Mouse (Mus musculus): ENCODE data around the gene Gtf2i. TPM values are rescaled to one million over a fixed set of nuclear protein-coding genes. Genes with fewer than 3 reads are reported as not detected.

Gene Gtf2i
- polyA plus RNA-seq, 1 experiment, result 44.7 TPM

GRCm38 (mm10) chr5:134295277-134296050 lies 19.1 kb downstream of the Gtf2i start:
- Histone ChIP-seq H3K4me3 (ENCODE audit: extremely low read depth, insufficient read depth, insufficient read length) (no peak overlapping the region), H3K36me3 (ENCODE audit: control insufficient read depth, insufficient read depth, low read length) (peaks cover 18% of the 10 kb centered on the region), H3K27ac (ENCODE audit: insufficient read depth, low read length) (no peak overlapping the region), H3K27me3 (ENCODE audit: control insufficient read depth, insufficient read depth, low read length) (no peaks in the 10 kb centered on the region), H3K4me1 (ENCODE audit: control insufficient read depth, insufficient read depth, insufficient read length) (no peaks in the 10 kb centered on the region)
- TF ChIP-seq POLR2A (IDR thresholded peaks at IDR 0.05; ENCODE audit: low read depth, low read length) (no peak), CTCF (IDR thresholded peaks at IDR 0.05; ENCODE audit: extremely low read depth, insufficient read depth, insufficient read length, insufficient replicate concordance) (no peak)
- no peak for DNase-seq (ENCODE audit: low read depth in 1 of 2, low spot score in 2 of 2)
- WGBS, result 66% methylated on average over 16 of the region's 16 CpGs

GRCm38 (mm10) chr5:134294606-134295005 lies 20.0 kb downstream of the Gtf2i start:
- H3K4me1 ChIP-seq (ENCODE audit: control insufficient read depth, insufficient read depth, insufficient read length), result no peaks in the 10 kb centered on the region
- 70% methylated on average over 7 of the region's 7 CpGs for WGBS
- H3K27ac ChIP-seq (ENCODE audit: insufficient read depth, low read length), result no peak overlapping the region
- H3K36me3 ChIP-seq (ENCODE audit: control insufficient read depth, insufficient read depth, low read length), result peaks cover 18% of the 10 kb centered on the region
- no peaks in the 10 kb centered on the region for H3K27me3 ChIP-seq (ENCODE audit: control insufficient read depth, insufficient read depth, low read length)
- no peak for TF ChIP-seq POLR2A (IDR thresholded peaks at IDR 0.05; ENCODE audit: low read depth, low read length)
- TF ChIP-seq CTCF (IDR thresholded peaks at IDR 0.05; ENCODE audit: extremely low read depth, insufficient read depth, insufficient read length, insufficient replicate concordance), result no peak
- no peak overlapping the region for H3K4me3 ChIP-seq (ENCODE audit: extremely low read depth, insufficient read depth, insufficient read length)
- no peak for DNase-seq (ENCODE audit: low read depth in 1 of 2, low spot score in 2 of 2)

- Histone ChIP-seq H3K27me3 (ENCODE audit: control insufficient read depth, insufficient read depth, low read length) (no peaks in the 10 kb centered on the region), H3K4me1 (ENCODE audit: control insufficient read depth, insufficient read depth, insufficient read length) (no peaks in the 10 kb centered on the region), H3K27ac (ENCODE audit: insufficient read depth, low read length) (no peak overlapping the region), H3K36me3 (ENCODE audit: control insufficient read depth, insufficient read depth, low read length) (peaks cover 31% of the 10 kb centered on the region), H3K4me3 (ENCODE audit: extremely low read depth, insufficient read depth, insufficient read length) (no peak overlapping the region)
- no peak for TF ChIP-seq POLR2A (IDR thresholded peaks at IDR 0.05; ENCODE audit: low read depth, low read length)
- no peak for TF ChIP-seq CTCF (IDR thresholded peaks at IDR 0.05; ENCODE audit: extremely low read depth, insufficient read depth, insufficient read length, insufficient replicate concordance)
- WGBS, result 95% methylated on average over 6 of the region's 6 CpGs
- DNase-seq (ENCODE audit: low read depth in 1 of 2, low spot score in 2 of 2), result no peak
Observed at GRCm38 (mm10) chr5:134291096-134291495, 23.5 kb downstream of the Gtf2i start.

GRCm38 (mm10) chr5:134289935-134290560 lies 24.5 kb downstream of the Gtf2i start:
- 93% methylated on average over 12 of the region's 12 CpGs for WGBS
- no peak overlapping the region for H3K27ac ChIP-seq (ENCODE audit: insufficient read depth, low read length)

GRCm38 (mm10) chr5:134288071-134288470 lies 26.5 kb downstream of the Gtf2i start:
- H3K4me1 ChIP-seq (ENCODE audit: control insufficient read depth, insufficient read depth, insufficient read length), result no peaks in the 10 kb centered on the region; the same call in 1 of the 2 replicates
- DNase-seq (ENCODE audit: low read depth in 1 of 2, low spot score in 2 of 2), result no peak
- WGBS, result 94% methylated on average over 3 of the region's 3 CpGs
- no peaks in the 10 kb centered on the region for H3K27me3 ChIP-seq (ENCODE audit: control insufficient read depth, insufficient read depth, low read length)
- H3K4me3 ChIP-seq (ENCODE audit: extremely low read depth, insufficient read depth, insufficient read length), result no peak overlapping the region
- H3K27ac ChIP-seq (ENCODE audit: insufficient read depth, low read length), result no peak overlapping the region
- TF ChIP-seq POLR2A (IDR thresholded peaks at IDR 0.05; ENCODE audit: low read depth, low read length) (no peak), CTCF (IDR thresholded peaks at IDR 0.05; ENCODE audit: extremely low read depth, insufficient read depth, insufficient read length, insufficient replicate concordance) (no peak)
- peaks cover 33% of the 10 kb centered on the region for H3K36me3 ChIP-seq (ENCODE audit: control insufficient read depth, insufficient read depth, low read length)

More at GRCm38 (mm10) chr5:134289935-134290560, 24.5 kb downstream of the Gtf2i start:
- Histone ChIP-seq H3K4me1 (ENCODE audit: control insufficient read depth, insufficient read depth, insufficient read length) (no peaks in the 10 kb centered on the region), H3K36me3 (ENCODE audit: control insufficient read depth, insufficient read depth, low read length) (peaks cover 31% of the 10 kb centered on the region), H3K27me3 (ENCODE audit: control insufficient read depth, insufficient read depth, low read length) (no peaks in the 10 kb centered on the region), H3K4me3 (ENCODE audit: extremely low read depth, insufficient read depth, insufficient read length) (no peak overlapping the region)
- TF ChIP-seq POLR2A (IDR thresholded peaks at IDR 0.05; ENCODE audit: low read depth, low read length), result no peak
- no peak for TF ChIP-seq CTCF (IDR thresholded peaks at IDR 0.05; ENCODE audit: extremely low read depth, insufficient read depth, insufficient read length, insufficient replicate concordance)
- no peak for DNase-seq (ENCODE audit: low read depth in 1 of 2, low spot score in 2 of 2)

GRCm38 (mm10) chr5:134284921-134285320 lies 29.6 kb downstream of the Gtf2i start:
- Histone ChIP-seq H3K4me3 (ENCODE audit: extremely low read depth, insufficient read depth, insufficient read length) (no peak overlapping the region), H3K36me3 (ENCODE audit: control insufficient read depth, insufficient read depth, low read length) (peaks cover 31% of the 10 kb centered on the region), H3K27ac (ENCODE audit: insufficient read depth, low read length) (no peak overlapping the region), H3K27me3 (ENCODE audit: control insufficient read depth, insufficient read depth, low read length) (no peaks in the 10 kb centered on the region), H3K4me1 (ENCODE audit: control insufficient read depth, insufficient read depth, insufficient read length) (no peaks in the 10 kb centered on the region; the same call in 1 of the 2 replicates)
- no peak for DNase-seq (ENCODE audit: low read depth in 1 of 2, low spot score in 2 of 2)
- TF ChIP-seq CTCF (IDR thresholded peaks at IDR 0.05; ENCODE audit: extremely low read depth, insufficient read depth, insufficient read length, insufficient replicate concordance) (no peak), POLR2A (IDR thresholded peaks at IDR 0.05; ENCODE audit: low read depth, low read length) (no peak)
- 94% methylated on average over 12 of the region's 12 CpGs for WGBS
